ENCODE assay signal across 18 mouse cellular contexts in the genomic region with DNA sequence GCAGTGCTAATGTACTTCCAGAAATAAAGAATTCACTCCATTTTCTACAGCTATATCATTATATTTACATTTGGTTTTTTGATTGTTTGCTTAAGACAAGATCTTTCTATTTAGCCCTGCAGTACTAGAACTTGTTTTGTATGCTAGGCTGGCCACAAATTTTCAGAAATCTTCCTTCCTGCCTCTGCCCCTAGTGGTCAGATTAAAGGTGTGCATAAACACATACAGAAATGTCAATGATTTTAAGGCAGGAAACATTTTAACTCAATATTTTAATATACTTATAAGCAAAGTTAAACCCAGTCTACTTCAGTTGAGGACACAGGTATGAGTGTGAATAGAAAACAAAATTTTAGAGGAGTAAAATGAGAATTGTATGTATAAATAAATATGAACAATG.
DNase-seq lines count a peak whose midpoint lies in the region; ATAC-seq and TF ChIP-seq lines count a peak whose summit lies in the region.
"Had no signal": no experiment of that assay in that cellular context is flagged by ENCODE, and none has a peak within 500 bp of the region (broad histone marks: within the 10 kb centered on the region; RNA-seq: fewer than 3 reads in every experiment).

No protein-coding gene starts in this region.

- H3K36me3 ChIP-seq in kidney, postnatal 0 days (ENCODE audit: insufficient read depth, low read length), result no peaks in the 10 kb centered on the region
- H3K36me3 ChIP-seq in midbrain, postnatal 0 days (ENCODE audit: insufficient read depth, low read length), result no peaks in the 10 kb centered on the region
- H3K36me3 ChIP-seq in midbrain, embryonic 13.5 days, result no peaks in the 10 kb centered on the region
- H3K36me3 ChIP-seq: heart, embryonic 10.5 days; kidney, embryonic 15.5 days; midbrain, embryonic 15.5 days; neural tube, embryonic 13.5 days had no signal

- TF ChIP-seq POLR2A in brain, embryonic 14.5 days (IDR thresholded peaks at IDR 0.05; ENCODE audit: borderline replicate concordance, extremely low read depth, insufficient read depth, insufficient read length, poor library complexity, severe bottlenecking), result no peak

- H3K4me2 ChIP-seq in kidney, postnatal 0 days (ENCODE audit: low read length), result no peak overlapping the region
- H3K4me2 ChIP-seq in midbrain, postnatal 0 days (ENCODE audit: low read depth, low read length, poor library complexity, severe bottlenecking), result no peak overlapping the region
- H3K4me2 ChIP-seq in midbrain, embryonic 13.5 days (replicated peaks), result no peak overlapping the region
- H3K4me2 ChIP-seq: forebrain, embryonic 13.5 days; kidney, embryonic 15.5 days; midbrain, embryonic 15.5 days; neural tube, embryonic 13.5 days had no signal

- ATAC-seq in kidney, postnatal 0 days (replicated peaks; ENCODE audit: low FRiP score, low read depth), result no peak
- ATAC-seq in midbrain, postnatal 0 days (ENCODE audit: low FRiP score), result no peak
- no peak for ATAC-seq in midbrain, embryonic 13.5 days
- ATAC-seq: forebrain, embryonic 13.5 days; hindbrain, embryonic 16.5 days; midbrain, embryonic 15.5 days had no signal

- TF ChIP-seq CTCF in kidney, postnatal 0 days (IDR thresholded peaks at IDR 0.05; ENCODE audit: low read depth), result peak; percentile 45
- TF ChIP-seq CTCF in midbrain, postnatal 0 days (IDR thresholded peaks at IDR 0.05), result peak; percentile 47
- TF ChIP-seq CTCF in brain, embryonic 14.5 days (IDR thresholded peaks at IDR 0.05; ENCODE audit: borderline replicate concordance, extremely low read depth, insufficient read depth, insufficient read length), result 0 out of 2 replicates have a peak, but pooled peaks have one; percentile 5

- no peak for DNase-seq in kidney, postnatal 0 days (ENCODE audit: low spot score)
- no peak for DNase-seq in kidney, postnatal 36 days
- DNase-seq in midbrain, postnatal 0 days (ENCODE audit: low spot score), result no peak
- DNase-seq in brain, embryonic 14.5 days (ENCODE audit: low read depth), result no peak
- DNase-seq in cerebellum, adult 11-12 months, result no peak
- no peak for DNase-seq in heart, postnatal 4 days
- DNase-seq: cerebellum, adult 18-20 months; cerebellum, postnatal 14 days; kidney, adult 11 months; right cerebral cortex, adult 18-20 months had no signal

- no peak overlapping the region for H3K27ac ChIP-seq in kidney, postnatal 0 days
- H3K27ac ChIP-seq in midbrain, postnatal 0 days (ENCODE audit: low read depth, low read length), result no peak overlapping the region
- no peak overlapping the region for H3K27ac ChIP-seq in midbrain, embryonic 13.5 days
- H3K27ac ChIP-seq: forebrain, embryonic 13.5 days; heart, embryonic 10.5 days; kidney, embryonic 15.5 days; midbrain, embryonic 15.5 days; neural tube, embryonic 13.5 days had no signal

- H3K27me3 ChIP-seq in kidney, postnatal 0 days (ENCODE audit: insufficient read depth, low read length), result no peaks in the 10 kb centered on the region
- H3K27me3 ChIP-seq in midbrain, postnatal 0 days (ENCODE audit: insufficient read depth, low read length), result no peaks in the 10 kb centered on the region
- H3K27me3 ChIP-seq in midbrain, embryonic 13.5 days, result no peaks in the 10 kb centered on the region
- H3K27me3 ChIP-seq: forebrain, embryonic 13.5 days; kidney, embryonic 15.5 days; midbrain, embryonic 15.5 days; neural tube, embryonic 13.5 days had no signal

- H3K4me1 ChIP-seq in kidney, postnatal 0 days (replicated peaks; ENCODE audit: insufficient read depth, low read length), result no peaks in the 10 kb centered on the region
- no peaks in the 10 kb centered on the region for H3K4me1 ChIP-seq in midbrain, postnatal 0 days (ENCODE audit: insufficient read depth, low read length)
- no peaks in the 10 kb centered on the region for H3K4me1 ChIP-seq in midbrain, embryonic 13.5 days (replicated peaks)
- H3K4me1 ChIP-seq: forebrain, embryonic 13.5 days; heart, embryonic 10.5 days; kidney, embryonic 15.5 days; neural tube, embryonic 13.5 days had no signal

- H3K9me3 ChIP-seq in kidney, postnatal 0 days (replicated peaks; ENCODE audit: low read length), result no peaks in the 10 kb centered on the region
- H3K9me3 ChIP-seq in midbrain, postnatal 0 days (ENCODE audit: low read length), result no peaks in the 10 kb centered on the region
- H3K9me3 ChIP-seq in midbrain, embryonic 13.5 days, result no peaks in the 10 kb centered on the region
- H3K9me3 ChIP-seq: forebrain, embryonic 13.5 days; heart, embryonic 10.5 days; kidney, embryonic 15.5 days; midbrain, embryonic 15.5 days; neural tube, embryonic 13.5 days had no signal

- no peak overlapping the region for H3K4me3 ChIP-seq in kidney, postnatal 0 days (replicated peaks; ENCODE audit: low read depth, low read length)
- H3K4me3 ChIP-seq in midbrain, postnatal 0 days (ENCODE audit: low read depth, low read length), result no peak overlapping the region
- H3K4me3 ChIP-seq in midbrain, embryonic 13.5 days (replicated peaks), result no peak overlapping the region
- H3K4me3 ChIP-seq: forebrain, embryonic 13.5 days; heart, embryonic 10.5 days; kidney, embryonic 15.5 days; midbrain, embryonic 15.5 days; myocyte; neural tube, embryonic 13.5 days had no signal

- no peak overlapping the region for H3K9ac ChIP-seq in kidney, postnatal 0 days (ENCODE audit: low read depth, low read length)
- H3K9ac ChIP-seq in midbrain, postnatal 0 days (replicated peaks; ENCODE audit: low read length, poor library complexity, severe bottlenecking), result no peak overlapping the region
- H3K9ac ChIP-seq in midbrain, embryonic 13.5 days (replicated peaks), result no peak overlapping the region
- H3K9ac ChIP-seq: forebrain, embryonic 13.5 days; kidney, embryonic 15.5 days; midbrain, embryonic 15.5 days; neural tube, embryonic 13.5 days had no signal
